Mouse (Mus musculus) liver, embryonic 15.5 days (tissue): ENCODE results near the gene Flg. TPM values are rescaled to one million over a fixed set of nuclear protein-coding genes. Genes with fewer than 3 reads are reported as not detected.

Source experiments
- polyA plus RNA-seq: library from polyadenylated mRNA; unstranded; fragments of >200 nt; fragmentation: Nextera tagmentation; extraction: Ambion mirVana; gene quantifications from 2 replicates; pipeline ENCODE4 v1.2.1, GENCODE M21; 2015

The Flg gene
- polyA plus RNA-seq, 1 experiment from 2014 or later = not detected

Other genes with a start within 250 kb of the Flg start
- not detected in 2 replicates for gene Gm4858, start 204.7 kb upstream of the Flg start, polyA plus RNA-seq
- gene Crnn, start 128.7 kb upstream of the Flg start, polyA plus RNA-seq = not detected in 2 replicates
- gene Flg2, start 76.2 kb upstream of the Flg start, polyA plus RNA-seq = not detected in 2 replicates
- 0.05 TPM in 1 of 2 replicates, not detected in the other for gene Hrnr, start 46.2 kb downstream of the Flg start, polyA plus RNA-seq
- not detected in 2 replicates for gene Rptn, start 120.2 kb downstream of the Flg start, polyA plus RNA-seq
- gene Tchh, start 168.8 kb downstream of the Flg start, polyA plus RNA-seq = 0.03 and 0.06 TPM in 2 replicates
- not detected in 2 replicates for gene Tchhl1, start 195.2 kb downstream of the Flg start, polyA plus RNA-seq
- gene S100a11, start 247.0 kb downstream of the Flg start, polyA plus RNA-seq = 167 and 201 TPM in 2 replicates